Mouse (Mus musculus) neural tube, embryonic 14.5 days (tissue): Measurements from ENCODE around the gene Rgs12. TPM values are rescaled to one million over a fixed set of nuclear protein-coding genes. Genes with fewer than 3 reads are reported as not detected.

Experiments used
- ATAC-seq: fragments of 200-750 bp; cut with Nextera tagmentation; 2 replicates; pipeline ENCODE4 v1.8.0; 2017; ENCODE audit warnings: low read depth, mild to moderate bottlenecking, moderate TSS enrichment, moderate library complexity
- H3K27ac ChIP-seq: fragments of 300-500 bp; sonication (generic); 2 replicates; pipeline ENCODE4 v1.5.1; 2014; ENCODE audit warnings: low read depth, mild to moderate bottlenecking, control low read depth, low read length, moderate library complexity, mixed read lengths
- H3K27me3 ChIP-seq: fragments of 300-500 bp; sonication (generic); 2 replicates; pipeline ENCODE4 v1.6.1; 2014; ENCODE audit warnings: low read length; ENCODE audit not compliant: control insufficient read depth, insufficient read depth
- H3K36me3 ChIP-seq: fragments of 300-500 bp; sonication (generic); 2 replicates; pipeline ENCODE4 v1.6.1; 2014; ENCODE audit warnings: low read length, mixed read lengths; ENCODE audit not compliant: control insufficient read depth, insufficient read depth
- H3K4me1 ChIP-seq: fragments of 300-500 bp; sonication (generic); 2 replicates; pipeline ENCODE4 v1.6.1; 2014; ENCODE audit warnings: low read length; ENCODE audit not compliant: control insufficient read depth, insufficient read depth
- H3K4me2 ChIP-seq: fragments of 300-500 bp; sonication (generic); 2 replicates; pipeline ENCODE4 v1.6.1; 2014; ENCODE audit warnings: mild to moderate bottlenecking, low read depth, low read length, control low read depth
- H3K4me3 ChIP-seq: fragments of 300-500 bp; sonication (generic); 2 replicates; pipeline ENCODE4 v1.5.1; 2014; ENCODE audit warnings: low read depth, low read length, control low read depth, mixed read lengths
- H3K9ac ChIP-seq: fragments of 300-500 bp; sonication (generic); replicated peaks from 2 replicates; pipeline ENCODE4 v1.6.1; 2014; ENCODE audit warnings: low read depth, mild to moderate bottlenecking, control low read depth, low read length, mixed read lengths
- H3K9me3 ChIP-seq: fragments of 300-500 bp; sonication (generic); 2 replicates; pipeline ENCODE4 v1.6.1; 2016; ENCODE audit warnings: low read length; ENCODE audit not compliant: control insufficient read depth
- WGBS: fragments of 180-500 bp; shearing (Covaris S2); extraction: QIAGEN DNeasy Blood & Tissue Kit; methylation state at CpG from one replicate; pipeline ENCODE4 v1.1.7; 2014; 5-methylcytosine and 5-hydroxymethylcytosine counted together
- polyA plus RNA-seq: library from polyadenylated mRNA; unstranded; fragments of >200 nt; fragmentation: Nextera tagmentation; extraction: Ambion mirVana; gene quantifications from 2 replicates; pipeline ENCODE4 v1.2.1, GENCODE M21; 2014

Rgs12 gene
- polyA plus RNA-seq, 1 experiment from 2014 or later, result 31.6 TPM

GRCm38 (mm10) chr5:34930151-34930975, 18.9 kb upstream of the Rgs12 start:
- H3K4me2 ChIP-seq, result no peak overlapping the region
- WGBS, result 68% methylated on average over 9 of the region's 9 CpGs
- no peak overlapping the region for H3K4me3 ChIP-seq
- H3K9ac ChIP-seq, result no peak overlapping the region
- no peaks in the 10 kb centered on the region for H3K36me3 ChIP-seq
- H3K4me1 ChIP-seq, result peaks cover 11% of the 10 kb centered on the region; the same call in 1 of the 2 replicates
- H3K27ac ChIP-seq, result peak overlapping the region; percentile 22; the same call in 1 of the 2 replicates
- no peak for ATAC-seq
- no peaks in the 10 kb centered on the region for H3K9me3 ChIP-seq
- H3K27me3 ChIP-seq, result no peaks in the 10 kb centered on the region

- Histone ChIP-seq H3K27ac (peak overlapping the region; percentile 22; the same call in 1 of the 2 replicates), H3K9me3 (no peaks in the 10 kb centered on the region), H3K4me1 (peaks cover 11% of the 10 kb centered on the region; the same call in 1 of the 2 replicates), H3K4me2 (no peak overlapping the region), H3K27me3 (no peaks in the 10 kb centered on the region), H3K9ac (no peak overlapping the region), H3K4me3 (no peak overlapping the region), H3K36me3 (no peaks in the 10 kb centered on the region)
- ATAC-seq, result no peak
- WGBS, result 61% methylated on average over 2 of the region's 2 CpGs
These were observed 18.2 kb upstream of the Rgs12 start for GRCm38 (mm10) chr5:34931091-34931490.

GRCm38 (mm10) chr5:34931516-34932457, 17.5 kb upstream of the Rgs12 start:
- Histone ChIP-seq H3K9ac (no peak overlapping the region), H3K27me3 (no peaks in the 10 kb centered on the region), H3K4me1 (peaks cover 11% of the 10 kb centered on the region; the same call in 1 of the 2 replicates), H3K27ac (peak overlapping the region; percentile 35), H3K9me3 (no peaks in the 10 kb centered on the region), H3K4me2 (no peak overlapping the region), H3K36me3 (no peaks in the 10 kb centered on the region), H3K4me3 (no peak overlapping the region)
- ATAC-seq, result 0 out of 2 replicates have a peak, but pooled peaks have one; percentile 34
- 46% methylated on average over 11 of the region's 11 CpGs for WGBS

DNA sequence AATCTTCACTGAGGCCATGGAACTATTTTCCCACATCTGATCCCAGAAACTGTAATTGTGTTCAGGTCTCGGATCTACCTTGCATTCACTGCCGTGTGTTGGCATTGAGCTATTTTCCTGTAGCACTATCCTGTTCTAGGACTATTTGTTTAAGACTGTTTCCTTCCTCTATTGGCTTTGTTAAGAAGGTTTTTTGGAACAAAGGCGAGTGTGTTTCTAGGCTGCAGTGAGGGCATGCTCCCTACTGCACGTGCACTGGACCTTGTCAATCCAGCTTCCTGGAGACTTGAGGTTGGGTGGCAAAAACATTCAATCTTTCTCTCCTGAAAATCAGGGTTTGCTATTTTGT, 16.8 kb upstream of the Rgs12 start:
- no peak overlapping the region for H3K4me3 ChIP-seq
- no peaks in the 10 kb centered on the region for H3K9me3 ChIP-seq
- 34% methylated on average over 4 of the region's 4 CpGs for WGBS
- ATAC-seq, result no peak
- peaks cover 11% of the 10 kb centered on the region; the same call in 1 of the 2 replicates for H3K4me1 ChIP-seq
- no peak overlapping the region for H3K9ac ChIP-seq
- no peaks in the 10 kb centered on the region for H3K27me3 ChIP-seq
- peak overlapping the region; percentile 35 for H3K27ac ChIP-seq
- H3K36me3 ChIP-seq, result no peaks in the 10 kb centered on the region
- H3K4me2 ChIP-seq, result no peak overlapping the region

DNA sequence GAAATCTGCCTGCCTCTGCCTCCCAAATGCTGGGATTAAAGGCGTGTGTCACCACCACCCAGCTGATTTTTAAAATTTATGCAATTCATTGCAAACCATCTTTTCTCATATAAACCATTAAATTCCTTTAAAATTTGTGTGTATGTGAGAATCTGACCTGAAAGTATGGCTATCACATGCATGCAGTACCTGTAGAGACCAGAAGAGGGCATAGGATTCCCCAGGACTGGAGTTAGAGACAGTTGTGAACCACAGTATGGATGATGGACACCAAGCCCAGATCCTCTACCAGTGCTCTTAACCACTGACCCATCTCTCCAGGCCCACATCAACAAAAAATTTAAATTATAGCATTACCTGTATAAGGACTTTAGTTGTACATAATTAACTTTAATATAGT, 15.8 kb upstream of the Rgs12 start:
- no peaks in the 10 kb centered on the region for H3K27me3 ChIP-seq
- WGBS, result 93% methylated on average over 1 of the region's 1 CpGs
- ATAC-seq, result no peak

GRCm38 (mm10) chr5:34941710-34942470, 7.4 kb upstream of the Rgs12 start:
- Histone ChIP-seq H3K4me3 (no peak overlapping the region), H3K27me3 (no peaks in the 10 kb centered on the region), H3K4me2 (no peak overlapping the region), H3K27ac (no peak overlapping the region), H3K9me3 (no peaks in the 10 kb centered on the region), H3K9ac (no peak overlapping the region), H3K4me1 (0 out of 2 replicates have a peak, but pooled peaks cover 4% of the 10 kb centered on the region), H3K36me3 (no peaks in the 10 kb centered on the region)
- no peak for ATAC-seq
- WGBS, result 13% methylated on average over 10 of the region's 10 CpGs

More for the DNA sequence above, 15.8 kb upstream of the Rgs12 start:
- H3K9me3 ChIP-seq, result no peaks in the 10 kb centered on the region
- H3K9ac ChIP-seq, result no peak overlapping the region
- no peak overlapping the region for H3K4me3 ChIP-seq
- no peak overlapping the region for H3K27ac ChIP-seq
- no peak overlapping the region for H3K4me2 ChIP-seq
- H3K36me3 ChIP-seq, result no peaks in the 10 kb centered on the region
- H3K4me1 ChIP-seq, result peaks cover 11% of the 10 kb centered on the region; the same call in 1 of the 2 replicates

DNA sequence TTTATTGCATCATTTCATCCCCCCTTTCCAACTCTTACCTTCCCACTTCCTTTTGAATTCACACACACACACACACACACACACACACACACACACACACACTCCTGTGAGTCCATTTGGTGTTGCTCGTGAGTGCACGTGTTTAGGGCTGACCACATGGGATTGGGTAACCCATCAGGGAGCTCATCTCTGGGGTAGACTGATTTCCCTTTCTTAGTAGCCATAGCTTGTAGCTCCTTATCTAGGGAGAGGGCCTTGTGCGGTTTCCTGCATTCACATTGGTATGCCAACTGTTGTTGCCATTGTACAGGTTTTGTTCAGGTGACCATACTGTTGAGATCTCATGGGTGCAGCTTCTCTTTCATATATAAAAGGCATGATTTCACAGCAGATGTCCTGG, 5.8 kb upstream of the Rgs12 start:
- Histone ChIP-seq H3K36me3 (no peaks in the 10 kb centered on the region), H3K4me2 (no peak overlapping the region), H3K27me3 (no peaks in the 10 kb centered on the region), H3K4me1 (0 out of 2 replicates have a peak, but pooled peaks cover 4% of the 10 kb centered on the region), H3K9ac (no peak overlapping the region), H3K9me3 (no peaks in the 10 kb centered on the region), H3K4me3 (no peak overlapping the region), H3K27ac (no peak overlapping the region)
- 86% methylated on average over 3 of the region's 3 CpGs for WGBS
- no peak for ATAC-seq

- no peaks in the 10 kb centered on the region for H3K36me3 ChIP-seq
- ATAC-seq, result peak; percentile 54
- H3K9ac ChIP-seq, result peak overlapping the region; percentile 96
- 0% methylated on average over 12 of the region's 12 CpGs for WGBS
- peaks cover 27% of the 10 kb centered on the region for H3K4me1 ChIP-seq
- peak overlapping the region; percentile 93 for H3K4me3 ChIP-seq
- H3K9me3 ChIP-seq, result no peaks in the 10 kb centered on the region
- H3K4me2 ChIP-seq, result peak overlapping the region; percentile 80
- peak overlapping the region; percentile 90 for H3K27ac ChIP-seq
- H3K27me3 ChIP-seq, result no peaks in the 10 kb centered on the region
These were observed 545 bp downstream of the Rgs12 start for GRCm38 (mm10) chr5:34949769-34950211.
